Mouse (Mus musculus): ENCODE results near the gene Tax1bp3. TPM values are rescaled to one million over a fixed set of nuclear protein-coding genes. Genes with fewer than 3 reads are reported as not detected.

Gene Tax1bp3
- polyA plus RNA-seq, 1 experiment from 2014 or later = 165 TPM

DNA sequence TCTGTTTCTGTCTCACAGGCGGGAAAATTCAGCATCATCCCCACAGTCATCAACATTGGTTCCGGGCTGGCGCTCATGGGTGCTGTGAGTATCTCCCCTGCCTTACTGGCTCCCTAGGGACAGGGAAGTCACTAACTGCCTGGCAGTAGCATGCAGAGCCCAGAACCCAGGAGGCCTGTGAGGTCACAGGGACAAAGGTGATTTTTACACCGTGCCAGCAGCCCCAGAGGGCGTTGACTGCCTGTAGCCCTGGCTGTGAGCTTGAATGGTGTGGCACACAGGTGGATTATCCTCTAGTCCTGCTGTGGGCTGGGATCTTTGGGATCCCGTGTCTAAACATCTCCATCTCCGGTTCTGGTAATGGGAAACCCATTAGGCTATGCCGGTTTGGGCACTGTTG lies 8.8 kb upstream of the Tax1bp3 start:
- Histone ChIP-seq H3K27me3 (ENCODE audit: control insufficient read depth, insufficient read depth, low read length) (no peaks in the 10 kb centered on the region), H3K27ac (replicated peaks; ENCODE audit: low read depth, low read length) (no peak overlapping the region), H3K9ac (replicated peaks; ENCODE audit: low read length) (no peak overlapping the region), H3K4me1 (ENCODE audit: control insufficient read depth, insufficient read depth, low read length) (no peaks in the 10 kb centered on the region), H3K36me3 (ENCODE audit: control insufficient read depth, insufficient read depth, low read length) (0 out of 2 replicates have a peak, but pooled peaks cover 2% of the 10 kb centered on the region), H3K4me2 (ENCODE audit: low read length) (no peak overlapping the region), H3K9me3 (ENCODE audit: control insufficient read depth, low read length) (no peaks in the 10 kb centered on the region), H3K4me3 (replicated peaks; ENCODE audit: low read depth, low read length) (no peak overlapping the region)
- 82% methylated on average over 8 of the region's 8 CpGs for WGBS
- no peak for ATAC-seq (ENCODE audit: low FRiP score, low TSS enrichment)
- no peak for DNase-seq

DNA sequence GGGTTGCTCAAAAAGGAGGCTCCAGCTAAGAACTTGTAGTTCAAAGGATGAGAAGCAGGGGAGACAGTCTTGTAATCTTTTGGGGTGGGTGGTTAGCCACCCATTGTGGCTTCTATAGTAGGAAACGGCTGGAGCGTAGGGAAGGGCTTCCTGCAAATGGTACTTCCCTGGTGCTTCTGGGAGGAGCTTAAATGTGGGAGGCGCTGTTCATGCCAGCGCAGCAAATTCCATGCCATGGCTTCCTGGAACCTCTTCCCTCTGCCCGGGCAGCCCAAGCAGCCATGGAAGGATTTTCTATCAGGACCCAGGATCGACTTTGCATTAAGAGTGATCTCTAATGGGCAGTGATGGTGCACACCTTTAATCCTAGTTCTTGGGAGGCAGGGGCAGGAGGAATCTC lies 8.3 kb upstream of the Tax1bp3 start:
- Histone ChIP-seq H3K4me1 (ENCODE audit: control insufficient read depth, insufficient read depth, low read length) (no peaks in the 10 kb centered on the region), H3K27me3 (ENCODE audit: control insufficient read depth, insufficient read depth, low read length) (no peaks in the 10 kb centered on the region), H3K9ac (replicated peaks; ENCODE audit: low read length) (no peak overlapping the region), H3K27ac (replicated peaks; ENCODE audit: low read depth, low read length) (no peak overlapping the region), H3K9me3 (ENCODE audit: control insufficient read depth, low read length) (no peaks in the 10 kb centered on the region), H3K4me3 (replicated peaks; ENCODE audit: low read depth, low read length) (no peak overlapping the region), H3K36me3 (ENCODE audit: control insufficient read depth, insufficient read depth, low read length) (peaks cover 6% of the 10 kb centered on the region; the same call in 1 of the 2 replicates), H3K4me2 (ENCODE audit: low read length) (no peak overlapping the region)
- DNase-seq (no peak), ATAC-seq (ENCODE audit: low FRiP score, low TSS enrichment) (no peak)
- 84% methylated on average over 6 of the region's 6 CpGs for WGBS

DNA sequence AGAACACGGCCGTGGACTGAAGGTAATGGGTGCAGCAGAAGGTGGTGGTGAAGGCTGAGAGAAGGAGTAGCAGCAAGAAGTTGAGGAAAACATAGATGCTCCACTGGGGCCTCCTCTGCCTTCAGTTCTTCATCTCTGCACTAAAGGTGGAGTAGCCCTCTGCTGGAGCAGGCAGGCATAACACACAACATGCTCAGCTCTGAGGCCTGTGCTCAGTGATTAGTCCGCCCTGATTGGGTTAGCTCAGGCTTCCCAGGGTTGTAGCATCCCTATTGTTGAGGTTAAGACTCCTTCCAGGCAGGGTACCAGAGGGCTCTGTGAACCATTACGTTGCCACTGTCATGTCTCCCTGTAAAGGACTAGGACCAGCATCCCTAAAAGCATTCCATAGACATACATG lies 7.7 kb upstream of the Tax1bp3 start:
- no peak overlapping the region for H3K4me2 ChIP-seq (ENCODE audit: low read length)
- no peaks in the 10 kb centered on the region for H3K4me1 ChIP-seq (ENCODE audit: control insufficient read depth, insufficient read depth, low read length)
- no peak overlapping the region for H3K27ac ChIP-seq (replicated peaks; ENCODE audit: low read depth, low read length)
- ATAC-seq (ENCODE audit: low FRiP score, low TSS enrichment) (no peak), DNase-seq (peak; percentile 73)
- H3K4me3 ChIP-seq (replicated peaks; ENCODE audit: low read depth, low read length) = no peak overlapping the region
- no peak overlapping the region for H3K9ac ChIP-seq (replicated peaks; ENCODE audit: low read length)
- no peaks in the 10 kb centered on the region for H3K9me3 ChIP-seq (ENCODE audit: control insufficient read depth, low read length)
- no peaks in the 10 kb centered on the region for H3K27me3 ChIP-seq (ENCODE audit: control insufficient read depth, insufficient read depth, low read length)
- WGBS = 38% methylated on average over 4 of the region's 4 CpGs
- H3K36me3 ChIP-seq (ENCODE audit: control insufficient read depth, insufficient read depth, low read length) = peaks cover 11% of the 10 kb centered on the region; the same call in 1 of the 2 replicates

DNA sequence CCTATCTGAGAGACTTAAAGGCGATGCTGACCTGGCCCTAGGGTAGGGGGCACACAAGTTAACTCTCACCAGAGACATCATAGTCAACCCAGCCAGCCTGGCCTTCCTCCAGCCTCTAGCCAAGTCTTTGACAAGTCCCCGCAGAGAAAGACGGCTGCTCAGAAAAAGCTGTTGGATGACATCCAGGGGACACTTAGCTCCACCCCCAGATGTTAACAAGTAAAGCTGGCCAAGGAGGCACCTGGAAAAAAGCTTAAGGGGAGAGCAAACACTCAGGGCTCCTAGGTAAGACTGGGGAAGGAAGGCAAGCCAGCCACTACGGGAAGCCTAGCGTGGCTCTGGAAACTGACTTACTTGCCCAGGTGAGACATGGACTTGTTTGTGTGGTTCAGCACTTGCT lies 4.7 kb upstream of the Tax1bp3 start:
- no peak overlapping the region for H3K9ac ChIP-seq (replicated peaks; ENCODE audit: low read length)
- no peak for DNase-seq
- peaks cover 12% of the 10 kb centered on the region; the same call in 1 of the 2 replicates for H3K4me1 ChIP-seq (ENCODE audit: control insufficient read depth, insufficient read depth, low read length)
- no peak for ATAC-seq (ENCODE audit: low FRiP score, low TSS enrichment)
- WGBS = 71% methylated on average over 5 of the region's 5 CpGs
- peaks cover 11% of the 10 kb centered on the region; the same call in 1 of the 2 replicates for H3K36me3 ChIP-seq (ENCODE audit: control insufficient read depth, insufficient read depth, low read length)
- H3K4me2 ChIP-seq (ENCODE audit: low read length) = no peak overlapping the region
- H3K27ac ChIP-seq (replicated peaks; ENCODE audit: low read depth, low read length) = no peak overlapping the region
- H3K27me3 ChIP-seq (ENCODE audit: control insufficient read depth, insufficient read depth, low read length) = no peaks in the 10 kb centered on the region
- no peak overlapping the region for H3K4me3 ChIP-seq (replicated peaks; ENCODE audit: low read depth, low read length)
- H3K9me3 ChIP-seq (ENCODE audit: control insufficient read depth, low read length) = no peaks in the 10 kb centered on the region

DNA sequence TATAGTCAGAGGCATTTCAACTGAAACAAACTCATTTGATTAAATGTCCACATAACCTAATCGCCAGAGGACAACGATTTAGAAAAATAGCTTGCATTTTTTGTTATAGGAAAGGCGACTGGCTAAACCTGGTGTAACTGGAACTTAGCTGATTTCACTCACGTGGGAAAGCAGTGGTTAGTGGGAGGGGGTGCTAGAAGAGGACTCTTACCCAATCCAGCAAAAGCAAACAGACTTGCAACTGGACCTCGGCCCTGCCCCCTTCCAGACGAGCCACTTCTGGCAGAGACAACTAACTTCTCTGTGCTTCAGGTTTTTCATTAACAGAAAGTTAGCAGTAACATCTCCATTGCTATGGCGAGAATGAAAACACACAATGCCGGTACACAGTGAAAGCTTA lies 1.3 kb upstream of the Tax1bp3 start:
- Histone ChIP-seq H3K9ac (replicated peaks; ENCODE audit: low read length) (peak overlapping the region; percentile 82; the same call in 1 of the 2 replicates), H3K4me2 (ENCODE audit: low read length) (peak overlapping the region; percentile 72), H3K4me3 (replicated peaks; ENCODE audit: low read depth, low read length) (peak overlapping the region; percentile 92), H3K27me3 (ENCODE audit: control insufficient read depth, insufficient read depth, low read length) (no peaks in the 10 kb centered on the region), H3K27ac (replicated peaks; ENCODE audit: low read depth, low read length) (no peak overlapping the region), H3K9me3 (ENCODE audit: control insufficient read depth, low read length) (no peaks in the 10 kb centered on the region), H3K4me1 (ENCODE audit: control insufficient read depth, insufficient read depth, low read length) (peaks cover 26% of the 10 kb centered on the region), H3K36me3 (ENCODE audit: control insufficient read depth, insufficient read depth, low read length) (peaks cover 19% of the 10 kb centered on the region; the same call in 1 of the 2 replicates)
- DNase-seq (no peak), ATAC-seq (ENCODE audit: low FRiP score, low TSS enrichment) (no peak)
- WGBS = 51% methylated on average over 8 of the region's 8 CpGs

DNA sequence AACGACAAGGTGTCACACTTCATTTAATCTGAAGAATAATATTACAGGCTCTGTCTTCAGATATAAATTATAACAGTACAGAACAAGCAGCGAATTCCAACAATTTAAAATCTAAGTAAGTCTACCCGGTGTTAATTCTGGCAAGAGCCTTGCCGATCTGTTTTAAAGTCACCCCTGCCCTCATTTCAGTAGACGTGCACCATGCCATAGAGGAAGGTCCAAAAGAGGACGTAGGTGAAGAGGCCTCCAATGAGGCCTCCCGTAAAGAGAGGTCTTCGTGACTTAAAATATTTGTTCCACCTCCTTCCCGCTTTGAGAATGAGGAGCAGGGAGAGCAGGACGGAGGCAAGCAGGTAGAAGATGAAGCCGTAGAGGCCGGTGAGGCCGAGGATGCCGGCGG lies 697 bp upstream of the Tax1bp3 start:
- H3K4me1 ChIP-seq (ENCODE audit: control insufficient read depth, insufficient read depth, low read length) = peaks cover 26% of the 10 kb centered on the region
- H3K27ac ChIP-seq (replicated peaks; ENCODE audit: low read depth, low read length) = peak overlapping the region; percentile 86
- peak overlapping the region; percentile 92 for H3K4me3 ChIP-seq (replicated peaks; ENCODE audit: low read depth, low read length)
- H3K9ac ChIP-seq (replicated peaks; ENCODE audit: low read length) = peak overlapping the region; percentile 82
- H3K36me3 ChIP-seq (ENCODE audit: control insufficient read depth, insufficient read depth, low read length) = peaks cover 22% of the 10 kb centered on the region; the same call in 1 of the 2 replicates
- no peaks in the 10 kb centered on the region for H3K27me3 ChIP-seq (ENCODE audit: control insufficient read depth, insufficient read depth, low read length)
- peak overlapping the region; percentile 72 for H3K4me2 ChIP-seq (ENCODE audit: low read length)
- no peak for ATAC-seq (ENCODE audit: low FRiP score, low TSS enrichment)
- WGBS = under 1% methylated on average over 15 of the region's 15 CpGs
- DNase-seq = peak; percentile 14
- no peaks in the 10 kb centered on the region for H3K9me3 ChIP-seq (ENCODE audit: control insufficient read depth, low read length)

DNA sequence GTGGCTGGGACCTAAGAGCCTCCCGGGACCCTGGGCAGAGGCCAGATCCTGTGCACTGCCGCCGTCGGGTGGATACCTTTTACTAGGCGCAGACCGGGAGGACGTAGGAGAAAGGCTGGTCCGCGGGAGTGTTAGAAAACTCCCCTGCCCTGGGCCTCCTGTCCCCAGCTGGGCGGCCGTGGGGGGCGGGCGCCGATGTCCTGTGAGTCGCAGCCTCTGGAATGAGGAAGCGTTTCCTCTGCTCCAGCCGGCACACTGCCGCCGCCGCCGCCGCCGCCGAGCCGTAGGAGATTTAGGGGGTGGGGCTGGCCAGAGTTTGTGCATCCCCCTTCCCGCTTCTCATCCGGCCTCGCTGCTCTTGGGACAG lies 609 bp downstream of the Tax1bp3 start:
- WGBS = 0% methylated on average over 28 of the region's 28 CpGs
- peak; percentile 62 for ATAC-seq (ENCODE audit: low FRiP score, low TSS enrichment)
- no peaks in the 10 kb centered on the region for H3K9me3 ChIP-seq (ENCODE audit: control insufficient read depth, low read length)

DNA sequence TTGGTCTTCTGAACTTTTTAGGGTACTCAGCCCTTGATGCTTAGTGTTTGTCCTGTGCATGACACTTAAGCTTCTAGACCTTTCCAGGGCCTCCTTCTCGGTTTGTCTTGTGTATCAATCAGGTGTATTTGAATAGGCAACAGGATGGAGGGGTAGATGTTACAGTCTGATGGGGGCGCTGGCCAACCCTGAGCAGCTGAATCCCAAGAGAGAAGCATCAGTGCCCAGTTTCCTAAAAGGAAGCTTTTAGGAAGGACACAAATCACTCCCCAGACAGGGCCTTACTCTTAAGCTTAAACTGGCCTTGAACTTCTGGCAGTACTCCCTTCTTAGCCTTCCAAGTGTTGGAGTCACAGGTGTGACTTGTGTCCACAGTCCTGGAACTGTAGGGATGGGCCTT lies 1.0 kb downstream of the Tax1bp3 start:
- H3K36me3 ChIP-seq (ENCODE audit: control insufficient read depth, insufficient read depth, low read length) = peaks cover 26% of the 10 kb centered on the region; the same call in 1 of the 2 replicates
- peak overlapping the region; percentile 82 for H3K9ac ChIP-seq (replicated peaks; ENCODE audit: low read length)
- H3K4me3 ChIP-seq (replicated peaks; ENCODE audit: low read depth, low read length) = peak overlapping the region; percentile 92
- peaks cover 26% of the 10 kb centered on the region for H3K4me1 ChIP-seq (ENCODE audit: control insufficient read depth, insufficient read depth, low read length)
- H3K9me3 ChIP-seq (ENCODE audit: control insufficient read depth, low read length) = no peaks in the 10 kb centered on the region
- peak overlapping the region; percentile 72 for H3K4me2 ChIP-seq (ENCODE audit: low read length)
- no peaks in the 10 kb centered on the region for H3K27me3 ChIP-seq (ENCODE audit: control insufficient read depth, insufficient read depth, low read length)
- WGBS = 4% methylated on average over 2 of the region's 2 CpGs
- no peak for ATAC-seq (ENCODE audit: low FRiP score, low TSS enrichment)
- H3K27ac ChIP-seq (replicated peaks; ENCODE audit: low read depth, low read length) = peak overlapping the region; percentile 86
- DNase-seq = no peak

More for the DNA sequence above, 609 bp downstream of the Tax1bp3 start:
- peaks cover 26% of the 10 kb centered on the region; the same call in 1 of the 2 replicates for H3K36me3 ChIP-seq (ENCODE audit: control insufficient read depth, insufficient read depth, low read length)
- peak overlapping the region; percentile 86 for H3K27ac ChIP-seq (replicated peaks; ENCODE audit: low read depth, low read length)
- H3K4me2 ChIP-seq (ENCODE audit: low read length) = peak overlapping the region; percentile 72
- H3K4me3 ChIP-seq (replicated peaks; ENCODE audit: low read depth, low read length) = peak overlapping the region; percentile 92
- H3K27me3 ChIP-seq (ENCODE audit: control insufficient read depth, insufficient read depth, low read length) = no peaks in the 10 kb centered on the region
- H3K4me1 ChIP-seq (ENCODE audit: control insufficient read depth, insufficient read depth, low read length) = peaks cover 26% of the 10 kb centered on the region
- peak; percentile 74 for DNase-seq
- peak overlapping the region; percentile 82 for H3K9ac ChIP-seq (replicated peaks; ENCODE audit: low read length)

DNA sequence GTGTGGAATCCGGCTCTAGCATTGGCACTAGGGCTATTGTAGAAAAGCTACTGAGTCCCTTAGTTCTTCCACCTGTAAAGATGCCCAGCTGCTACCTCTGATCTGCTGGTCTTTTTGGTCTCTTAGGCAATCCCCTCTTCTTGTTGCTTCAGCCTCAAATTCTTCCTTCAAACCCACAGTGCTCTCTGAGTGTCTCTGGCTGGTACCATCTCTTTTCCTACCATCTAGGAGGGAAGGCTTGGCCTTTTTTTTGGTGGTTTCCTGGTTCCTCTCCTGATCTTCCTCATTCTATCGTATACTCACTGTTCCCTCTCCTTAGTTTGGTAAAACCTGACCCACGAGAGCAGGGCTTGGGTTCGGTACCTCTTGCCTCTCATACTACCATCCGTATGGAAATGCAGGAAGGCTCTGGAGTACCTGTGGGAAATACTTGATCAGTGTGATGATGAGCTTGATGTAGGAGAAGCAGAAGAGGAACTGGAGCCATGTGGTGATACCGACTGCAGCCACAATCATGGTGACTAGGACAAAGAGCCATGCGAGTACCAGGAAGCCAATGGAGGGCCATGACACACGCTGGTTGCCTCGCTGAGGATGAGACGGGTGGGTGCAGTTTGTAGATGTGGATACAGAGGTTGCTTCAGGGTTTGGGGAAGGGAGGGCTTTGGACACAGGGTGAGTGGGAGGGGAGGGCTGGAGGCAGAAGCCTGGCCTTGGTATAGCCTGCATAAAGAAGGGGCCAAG lies 9.2 kb downstream of the Tax1bp3 start:
- H3K9me3 ChIP-seq (ENCODE audit: control insufficient read depth, low read length) = no peaks in the 10 kb centered on the region
- peaks cover 67% of the 10 kb centered on the region for H3K36me3 ChIP-seq (ENCODE audit: control insufficient read depth, insufficient read depth, low read length)
- no peak overlapping the region for H3K27ac ChIP-seq (replicated peaks; ENCODE audit: low read depth, low read length)
- no peak overlapping the region for H3K4me3 ChIP-seq (replicated peaks; ENCODE audit: low read depth, low read length)
- no peak overlapping the region for H3K4me2 ChIP-seq (ENCODE audit: low read length)
- no peaks in the 10 kb centered on the region for H3K4me1 ChIP-seq (ENCODE audit: control insufficient read depth, insufficient read depth, low read length)
- H3K9ac ChIP-seq (replicated peaks; ENCODE audit: low read length) = no peak overlapping the region
- no peak for ATAC-seq (ENCODE audit: low FRiP score, low TSS enrichment)
- no peak for DNase-seq
- WGBS = 93% methylated on average over 10 of the region's 10 CpGs
- H3K27me3 ChIP-seq (ENCODE audit: control insufficient read depth, insufficient read depth, low read length) = no peaks in the 10 kb centered on the region

Data from midbrain, embryonic 14.5 days (tissue).